ENCODE assay signal across 8 mouse cellular contexts in the genomic region with DNA sequence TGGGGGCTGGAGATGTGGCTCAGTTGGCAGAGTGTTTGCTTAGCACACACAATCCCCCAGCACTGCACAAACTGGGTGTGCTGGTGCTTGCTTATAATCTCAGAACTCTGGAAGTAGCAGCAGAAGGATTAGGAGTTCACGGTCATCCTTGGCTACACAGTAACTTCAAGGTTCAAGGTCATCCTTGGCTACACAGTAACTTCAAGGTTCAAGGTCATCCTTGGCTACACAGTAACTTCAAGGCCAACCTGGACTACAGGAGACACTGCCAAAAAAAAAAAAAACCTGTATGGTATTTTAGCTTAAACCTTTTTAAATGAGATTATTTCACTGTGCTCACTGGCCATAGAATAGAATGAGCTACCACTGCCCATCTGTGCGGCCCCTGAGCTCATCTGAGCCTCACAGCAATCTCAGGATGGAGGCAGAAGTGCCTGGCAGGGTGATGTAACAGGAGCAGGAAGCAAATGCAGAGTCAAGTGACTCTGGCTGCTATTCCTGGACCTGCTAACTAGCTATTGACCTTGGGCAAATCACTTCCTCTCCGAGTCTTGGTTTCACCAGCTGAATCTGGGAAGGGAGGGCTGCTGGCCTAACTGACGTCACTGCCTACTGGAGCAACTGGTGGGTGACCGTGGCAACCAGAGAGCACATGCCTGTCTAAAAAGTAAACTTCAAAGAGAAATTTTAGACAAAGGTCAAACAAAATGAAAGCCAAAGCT. TPM values are rescaled to one million over a fixed set of nuclear protein-coding genes. Genes with fewer than 3 reads are reported as not detected.
DNase-seq lines count a peak whose midpoint lies in the region; ATAC-seq and TF ChIP-seq lines count a peak whose summit lies in the region.

No protein-coding gene starts in this region.

- H3K4me3 ChIP-seq in bone marrow macrophage, adult 2 months (ENCODE audit: insufficient read depth, low read length) = no peak overlapping the region
- no peak overlapping the region for H3K4me3 ChIP-seq in intestine, embryonic 16.5 days (ENCODE audit: low read length)
- no peak overlapping the region for H3K4me3 ChIP-seq in lung, postnatal 0 days (ENCODE audit: low read depth, low read length)

- TF ChIP-seq POLR2A in bone marrow macrophage, adult 2 months (IDR thresholded peaks at IDR 0.05; ENCODE audit: borderline replicate concordance, low read depth, low read length) = no peak

- peak overlapping the region; percentile 60 for H3K27ac ChIP-seq in bone marrow macrophage, adult 2 months (ENCODE audit: insufficient read depth, low read depth, low read length)
- no peak overlapping the region for H3K27ac ChIP-seq in intestine, embryonic 16.5 days (ENCODE audit: low read length)
- no peak overlapping the region for H3K27ac ChIP-seq in lung, postnatal 0 days (ENCODE audit: low read length)

- POLR2A ChIA-PET in Patski (lab: Charles Lee) = no interaction called here

- peak; percentile 8 for ATAC-seq in Patski
- ATAC-seq in intestine, embryonic 16.5 days = peak; percentile 71
- ATAC-seq in lung, postnatal 0 days = peak; percentile 58
- ATAC-seq in inflammation-experienced regulatory T-cells, adult 6 months = no peak
- ATAC-seq in cerebellum, adult (ENCODE audit: insufficient number of reproducible peaks, low FRiP score, low TSS enrichment) = no peak

- H3K9me3 ChIP-seq in intestine, embryonic 16.5 days (ENCODE audit: control insufficient read depth, low read length) = no peaks in the 10 kb centered on the region
- no peaks in the 10 kb centered on the region for H3K9me3 ChIP-seq in lung, postnatal 0 days (ENCODE audit: low read length)

- no peak overlapping the region for H3K4me2 ChIP-seq in intestine, embryonic 16.5 days (ENCODE audit: low read depth, low read length)
- no peak overlapping the region for H3K4me2 ChIP-seq in lung, postnatal 0 days (replicated peaks; ENCODE audit: low read depth, low read length)

- H3K36me3 ChIP-seq in intestine, embryonic 16.5 days (ENCODE audit: control insufficient read depth, insufficient read depth, low read length) = no peaks in the 10 kb centered on the region
- no peaks in the 10 kb centered on the region for H3K36me3 ChIP-seq in lung, postnatal 0 days (ENCODE audit: insufficient read depth, low read length)

- no peak for DNase-seq in Patski (ENCODE audit: low read depth, low spot score)
- peak; percentile 84 for DNase-seq in lung, postnatal 0 days (ENCODE audit: low spot score)
- no peak for DNase-seq in thymus, postnatal 4 days
- DNase-seq in layer of hippocampus, adult 18-20 months (ENCODE audit: low spot score in 2 of 2) = no peak

- in situ Hi-C loops in Patski (cut with MboI; ENCODE audit: low pct_unique_long_range_greater_than_20kb) = no loop called here

- TF ChIP-seq EP300 in lung, postnatal 0 days (IDR thresholded peaks at IDR 0.05) = no peak

- WGBS in intestine, embryonic 16.5 days = 38% methylated on average over 5 of the region's 5 CpGs
- WGBS in lung, postnatal 0 days = 30% methylated on average over 5 of the region's 5 CpGs

- CTCF ChIA-PET in Patski (lab: Charles Lee) = interaction anchor here (1.5 kb wide), 1 partner anchor 9 kb away, joined by 5 read pairs; no protein-coding TSS in a partner anchor

- no peaks in the 10 kb centered on the region for H3K27me3 ChIP-seq in Patski
- H3K27me3 ChIP-seq in intestine, embryonic 16.5 days (replicated peaks; ENCODE audit: control insufficient read depth, insufficient read depth, low read length) = no peaks in the 10 kb centered on the region
- H3K27me3 ChIP-seq in lung, postnatal 0 days (replicated peaks; ENCODE audit: insufficient read depth, low read length) = no peaks in the 10 kb centered on the region

- no peak overlapping the region for H3K9ac ChIP-seq in intestine, embryonic 16.5 days (ENCODE audit: low read depth, low read length)
- no peak overlapping the region for H3K9ac ChIP-seq in lung, postnatal 0 days (replicated peaks; ENCODE audit: low read depth)

- peaks cover 38% of the 10 kb centered on the region for H3K4me1 ChIP-seq in bone marrow macrophage, adult 2 months (ENCODE audit: control insufficient read depth, insufficient read depth, low read length)
- H3K4me1 ChIP-seq in intestine, embryonic 16.5 days (ENCODE audit: control insufficient read depth, insufficient read depth, low read length) = no peaks in the 10 kb centered on the region
- H3K4me1 ChIP-seq in lung, postnatal 0 days (ENCODE audit: insufficient read depth, low read depth, low read length) = no peaks in the 10 kb centered on the region; the same call in 1 of the 2 replicates

- TF ChIP-seq CTCF in Patski (IDR thresholded peaks at IDR 0.05) = no peak
- no peak for TF ChIP-seq CTCF in bone marrow macrophage, adult 2 months (IDR thresholded peaks at IDR 0.05; ENCODE audit: low read depth, low read length)
- no peak for TF ChIP-seq CTCF in lung, postnatal 0 days (IDR thresholded peaks at IDR 0.05)

RNA-seq across cellular contexts. Expression of a gene that starts 24.2 kb away (rescaled TPM):
- 13.4 TPM for polyA plus RNA-seq in Patski (2021)
- polyA plus RNA-seq in bone marrow macrophage, adult 2 months (2012; ENCODE audit: insufficient read depth, insufficient read length, missing spikeins) = 7.0 and 7.4 TPM in 2 replicates
- 14.6 and 14.7 TPM in 2 replicates for polyA plus RNA-seq in intestine, embryonic 16.5 days (2015; fragmentation: Nextera tagmentation; extraction: Ambion mirVana)
- 7.2 and 8.3 TPM in 2 replicates for polyA plus RNA-seq in lung, postnatal 0 days (2015; fragmentation: Nextera tagmentation; extraction: Ambion mirVana)
- total RNA-seq in layer of hippocampus, adult 18-20 months (2021) = 10 to 100 TPM; 47.9 to 50.8 TPM
- 10 to 100 TPM; 17.1 to 20.4 (median 18.8) TPM for polyA plus RNA-seq in inflammation-experienced regulatory T-cells, adult 6 months (2017; shearing (Covaris generic))

RNA-seq across cellular contexts. Expression of a gene that starts 56.9 kb away (rescaled TPM):
- polyA plus RNA-seq in Patski (2021) = not detected
- polyA plus RNA-seq in bone marrow macrophage, adult 2 months (2012; ENCODE audit: insufficient read depth, insufficient read length, missing spikeins) = not detected in 2 replicates
- 2.4 and 2.6 TPM in 2 replicates for polyA plus RNA-seq in intestine, embryonic 16.5 days (2015; fragmentation: Nextera tagmentation; extraction: Ambion mirVana)
- 0.27 and 0.32 TPM in 2 replicates for polyA plus RNA-seq in lung, postnatal 0 days (2015; fragmentation: Nextera tagmentation; extraction: Ambion mirVana)
- under 1 TPM in 1 of 2 experiments, not detected in 1; 0.23 TPM for total RNA-seq in layer of hippocampus, adult 18-20 months (2021)
- polyA plus RNA-seq in inflammation-experienced regulatory T-cells, adult 6 months (2017; shearing (Covaris generic)) = 1 to 10 TPM in 2 of 3 experiments, not detected in 1; 1.5 to 1.7 TPM

Comparison
In these comparisons a context has a peak if more than half of its experiments do, and no peak if none do; other contexts are left out.
1. ATAC-seq: peak in Patski (single experiment), intestine, embryonic 16.5 days (single experiment) and lung, postnatal 0 days (single experiment); none in inflammation-experienced regulatory T-cells, adult 6 months (single experiment) and cerebellum, adult (single experiment).